Mouse (Mus musculus): Measurements from ENCODE around the gene Acox1.

Gene Acox1

DNA sequence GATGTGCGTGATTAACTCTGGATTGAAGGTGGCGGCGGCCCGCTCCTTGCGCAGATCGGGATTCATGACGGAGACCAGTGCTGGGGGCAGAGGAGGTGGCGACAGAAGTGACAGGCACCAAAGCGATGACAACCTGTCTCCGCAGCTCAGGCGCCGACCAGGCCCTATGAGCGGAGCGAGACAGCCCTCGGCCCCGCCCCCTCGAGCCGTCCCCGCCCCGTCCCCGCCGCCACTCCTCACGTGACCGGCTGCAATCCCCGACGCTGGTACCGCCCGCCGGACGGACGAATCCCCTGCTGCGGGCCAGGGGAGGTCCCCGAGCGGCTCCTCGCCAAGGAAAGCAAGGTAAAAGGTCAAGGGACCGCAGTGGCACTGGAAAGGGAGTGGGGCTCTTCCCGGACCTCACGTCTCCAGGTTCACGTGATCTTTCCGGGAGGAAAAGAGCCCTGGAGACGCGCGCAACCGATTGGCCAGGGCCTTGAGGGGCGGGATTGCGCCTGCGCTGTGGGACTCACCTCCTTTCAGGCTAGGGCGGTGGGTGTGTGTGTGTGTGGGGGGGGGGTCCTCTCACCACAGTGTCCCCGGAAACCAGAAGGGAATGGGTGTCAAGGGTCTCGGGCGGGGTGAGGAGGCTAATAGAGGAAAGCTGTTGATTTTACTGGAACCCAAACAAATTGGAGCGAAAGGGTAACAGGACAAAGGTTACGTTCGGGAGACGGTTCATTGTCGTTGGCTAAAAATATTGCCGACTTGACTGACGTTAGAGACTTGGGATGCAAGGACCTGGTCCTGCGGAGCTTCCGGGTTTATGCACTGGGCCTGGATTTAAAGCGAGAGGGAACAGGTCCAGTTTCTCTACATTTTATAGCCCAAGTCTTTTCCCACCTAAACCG lies at the start of gene Acox1, which contains the start of gene Ten1:
Gene Acox1, minus strand, starts transcription at position 407 of the 893 bp plus-strand sequence.
Gene Ten1, plus strand, starts transcription at position 217 of the 893 bp plus-strand sequence.
- peak; percentile 93 for DNase-seq (ENCODE audit: low read depth, low spot score)

DNA sequence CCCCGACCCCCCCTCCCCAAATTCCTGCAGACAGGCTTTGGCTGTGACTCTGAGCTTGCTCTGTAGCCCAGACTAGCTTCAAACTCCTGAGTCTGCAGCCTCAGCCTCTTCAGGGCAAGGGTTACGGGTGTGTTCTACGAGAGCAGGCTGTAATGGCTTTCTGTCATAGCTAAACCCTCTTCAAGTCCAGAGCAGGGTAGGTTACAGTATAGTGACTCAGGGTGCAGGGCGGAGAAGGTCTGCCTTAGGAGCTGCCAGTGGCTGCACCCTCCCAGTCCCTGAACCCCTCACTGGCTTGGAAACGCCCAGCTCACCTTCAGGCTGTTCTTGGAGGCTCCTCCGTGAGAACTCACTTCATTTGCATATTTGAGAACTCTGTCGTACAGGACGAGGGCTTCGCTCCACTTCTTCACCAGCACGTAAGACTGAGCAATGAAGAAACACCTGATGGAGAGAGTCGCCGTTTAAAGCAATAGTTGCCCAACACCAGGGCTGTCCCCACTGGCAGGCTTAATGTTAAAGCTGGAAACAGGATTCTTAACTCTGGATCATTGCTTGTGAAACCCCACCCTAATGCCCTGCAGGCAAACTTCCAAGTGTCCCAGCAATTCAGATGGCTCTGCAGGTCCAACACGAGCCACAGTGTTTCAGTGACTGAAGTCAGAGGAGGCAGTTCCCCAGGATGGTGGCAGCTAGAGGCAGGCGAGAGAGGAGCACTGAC lies 48.8 kb upstream of the Acox1 start:
- DNase-seq (ENCODE audit: low read depth, low spot score): no peak

DNA sequence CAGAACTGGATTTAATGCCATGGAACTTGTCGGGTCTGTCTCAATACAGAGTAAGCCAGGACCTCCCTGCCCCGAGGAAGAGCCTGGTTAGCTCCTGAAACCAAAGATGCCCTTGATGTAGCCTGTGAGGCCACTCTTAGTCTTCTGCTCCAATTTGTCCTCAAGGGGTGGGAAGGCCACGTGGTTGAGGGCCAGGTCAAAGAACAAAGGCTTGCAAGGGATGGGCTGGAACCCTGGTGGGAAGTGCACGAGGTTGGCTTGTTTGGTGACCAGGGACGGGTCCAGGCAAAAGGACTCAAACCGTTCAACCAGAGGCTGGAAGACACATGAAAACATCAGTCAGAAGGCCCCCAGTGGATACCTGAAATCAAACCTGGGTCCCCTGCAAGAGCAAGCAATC lies 46.8 kb upstream of the Acox1 start:
- no peak for DNase-seq (ENCODE audit: low read depth, low spot score)

DNA sequence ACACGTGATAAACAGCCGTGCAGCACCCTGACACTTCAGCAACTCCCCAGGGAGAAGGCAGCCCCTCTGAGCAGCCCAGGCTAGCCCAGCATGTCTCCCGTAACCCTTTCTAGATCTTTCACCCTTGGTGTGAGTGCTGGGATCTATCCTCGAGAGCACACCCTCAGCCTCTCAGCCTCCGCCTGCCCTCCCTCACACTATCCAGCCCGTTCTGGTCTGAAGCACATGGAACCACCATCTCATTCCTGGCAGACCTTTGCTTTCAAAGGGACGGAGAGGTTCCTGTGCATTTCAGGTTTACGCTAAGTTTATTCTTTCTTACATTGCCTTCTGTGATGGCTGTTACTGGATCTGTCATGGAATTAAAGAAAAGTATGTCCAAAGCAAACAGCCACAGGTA lies 45.7 kb upstream of the Acox1 start:
- no peak for DNase-seq (ENCODE audit: low read depth, low spot score)

DNA sequence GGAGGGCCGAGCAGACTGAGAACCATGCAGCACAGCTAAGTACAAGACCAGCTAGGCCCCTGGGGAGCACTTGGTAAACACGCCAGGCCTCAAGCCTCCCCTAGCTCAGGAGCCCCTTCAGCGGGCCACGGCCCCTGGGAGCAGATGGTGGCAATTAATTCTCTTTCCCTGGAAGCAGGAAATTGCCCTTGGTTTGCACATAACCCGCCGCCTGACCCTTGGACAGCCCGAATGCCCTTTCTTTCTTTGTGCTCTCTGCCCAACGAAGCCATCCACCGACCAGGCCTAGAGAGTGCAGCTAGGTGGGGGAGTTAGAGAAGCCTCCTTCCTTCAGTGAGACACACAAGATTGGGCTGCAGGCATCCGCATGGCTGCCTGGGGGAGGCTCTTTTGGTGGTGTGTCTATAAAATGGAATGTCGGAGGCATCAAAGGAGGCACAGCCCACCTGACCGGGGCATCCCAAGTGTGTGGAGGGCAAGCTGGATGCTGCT lies 42.9 kb upstream of the Acox1 start:
- DNase-seq (ENCODE audit: low read depth, low spot score): no peak

DNA sequence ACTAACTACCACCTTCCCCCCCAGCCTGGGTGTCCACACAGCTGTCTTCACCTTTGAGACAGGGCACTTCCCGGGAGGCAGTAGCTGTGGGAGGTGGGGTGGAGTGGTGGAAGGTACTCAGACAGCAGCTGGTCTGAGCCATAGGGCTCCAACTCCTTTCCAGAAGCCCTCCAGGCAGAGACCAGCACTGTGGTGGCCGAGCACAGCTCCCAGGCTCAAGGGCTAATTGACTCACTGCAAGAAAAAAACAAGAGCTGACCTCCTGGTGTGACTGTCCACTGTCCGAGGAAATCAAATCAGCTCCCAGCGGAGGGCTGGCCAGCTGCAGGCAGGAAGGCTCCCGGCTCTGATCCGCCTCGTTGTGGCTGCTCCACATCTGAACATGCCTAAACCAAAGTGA lies 41.0 kb upstream of the Acox1 start:
- DNase-seq (ENCODE audit: low read depth, low spot score): no peak

DNA sequence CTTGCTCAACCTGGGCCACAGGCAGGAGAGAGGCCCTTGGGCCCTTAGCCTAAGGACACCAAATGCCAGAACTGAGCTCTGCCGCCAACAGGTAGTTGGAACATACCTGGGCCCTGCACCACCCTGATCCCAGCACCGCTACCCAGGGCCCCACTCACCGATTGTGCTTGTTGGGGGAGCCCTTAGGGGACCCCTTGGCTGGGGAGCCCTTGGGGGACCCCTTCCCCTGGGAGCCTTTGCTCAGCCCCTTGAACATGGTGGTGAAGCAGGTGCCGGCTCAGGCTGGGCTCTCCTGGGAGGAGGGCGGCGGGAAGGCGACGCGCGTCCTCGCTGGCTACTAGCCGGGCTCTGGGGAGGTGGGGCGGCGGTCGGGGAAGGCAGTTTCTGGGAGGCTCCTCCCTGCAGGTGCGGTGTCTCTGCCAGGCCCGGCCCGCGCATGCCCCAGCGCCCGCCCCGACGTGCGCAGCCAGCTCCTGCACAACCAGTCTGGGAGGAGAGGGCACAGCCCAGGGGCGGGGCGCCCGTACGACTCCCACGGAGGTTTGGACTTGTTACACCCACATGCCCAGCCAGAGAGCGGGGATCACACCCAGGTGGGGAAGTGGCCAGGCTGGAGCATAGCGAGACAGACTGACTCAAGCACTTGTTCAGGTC lies 39.0 kb upstream of the Acox1 start, which contains the start of gene Evpl:
Gene Evpl, minus strand, starts transcription at position 336 of the 654 bp plus-strand sequence.
- peak; percentile 77 for DNase-seq (ENCODE audit: low read depth, low spot score)

DNA sequence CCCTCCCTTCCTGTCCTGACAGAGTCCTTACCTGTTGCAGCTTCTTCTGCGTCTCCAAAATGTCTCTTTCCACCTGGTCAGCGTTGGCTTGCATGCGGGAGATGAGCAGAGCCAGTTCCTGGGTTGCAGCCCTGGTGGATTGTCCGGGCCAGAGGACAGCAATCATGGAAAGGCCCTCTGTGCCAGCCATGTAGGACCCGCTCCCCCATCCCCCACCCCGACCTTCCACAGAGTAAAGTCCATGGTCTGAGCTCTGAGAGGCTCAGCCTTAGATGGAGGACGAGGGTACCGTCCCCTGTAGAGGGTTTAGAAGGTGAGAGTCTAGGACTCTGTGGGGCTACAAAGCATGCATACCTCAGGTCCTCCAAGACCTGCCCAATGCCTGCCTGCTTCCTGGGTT lies 36.1 kb upstream of the Acox1 start:
- DNase-seq (ENCODE audit: low read depth, low spot score): no peak

DNA sequence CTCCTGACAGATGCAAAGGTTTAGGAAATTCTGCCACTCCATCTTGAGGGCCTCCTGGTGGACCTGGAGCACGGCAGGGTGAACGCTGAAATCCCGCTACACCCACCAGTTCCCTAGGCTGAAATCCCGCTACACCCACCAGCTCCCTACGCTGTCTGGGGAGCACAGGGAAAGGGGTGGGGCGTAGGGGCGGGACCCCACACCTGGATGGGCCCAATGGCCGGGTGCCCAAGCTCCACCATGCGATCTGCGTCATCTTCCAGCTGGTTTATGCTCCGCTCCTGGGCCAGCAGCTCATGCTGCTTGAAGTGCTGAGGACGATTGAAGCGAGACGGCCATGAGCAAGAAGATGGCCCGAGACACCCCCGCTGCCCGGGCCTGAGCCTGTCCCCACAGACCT lies 33.6 kb upstream of the Acox1 start:
- no peak for DNase-seq (ENCODE audit: low read depth, low spot score)

DNA sequence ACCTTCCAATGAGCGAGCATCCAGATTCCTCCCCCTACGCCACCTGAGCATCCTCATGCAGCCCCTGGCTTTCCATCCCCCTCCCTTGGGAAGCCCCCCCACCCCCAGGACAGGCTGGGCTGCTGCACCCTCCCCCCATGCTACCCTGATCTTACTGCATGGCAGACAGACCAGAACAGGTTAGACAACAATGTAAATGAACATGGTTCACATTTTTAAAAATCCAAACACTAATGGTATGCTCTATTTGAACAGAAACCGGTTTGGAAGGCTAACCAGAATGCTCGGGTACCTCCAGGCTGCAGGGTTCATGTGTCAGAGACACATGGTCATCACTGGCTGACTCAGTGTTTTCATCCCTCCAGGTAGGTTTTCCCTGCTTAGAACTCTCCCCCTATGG lies 29.9 kb upstream of the Acox1 start:
- DNase-seq (ENCODE audit: low read depth, low spot score): no peak

DNA sequence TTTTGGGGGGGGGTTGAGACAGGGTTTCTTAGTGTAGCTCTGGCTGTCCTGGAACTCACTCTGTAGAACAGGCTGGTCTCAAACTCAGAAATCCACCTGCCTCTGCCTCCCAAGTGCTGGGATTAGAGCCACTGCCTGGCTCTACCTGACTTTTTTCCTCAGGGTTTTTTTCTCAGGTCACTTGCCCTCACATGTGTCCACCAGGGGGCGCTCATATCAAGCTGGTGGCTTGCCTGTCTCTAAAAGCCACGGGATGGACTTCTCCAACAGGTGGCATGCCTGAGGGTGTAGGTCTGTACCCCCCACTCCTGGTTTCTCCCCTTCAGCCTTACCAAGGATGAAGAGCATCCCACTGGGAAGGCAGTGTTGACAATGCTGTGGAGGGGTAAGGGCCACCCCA lies 27.6 kb upstream of the Acox1 start:
- peak; percentile 80 for DNase-seq (ENCODE audit: low read depth, low spot score)

DNA sequence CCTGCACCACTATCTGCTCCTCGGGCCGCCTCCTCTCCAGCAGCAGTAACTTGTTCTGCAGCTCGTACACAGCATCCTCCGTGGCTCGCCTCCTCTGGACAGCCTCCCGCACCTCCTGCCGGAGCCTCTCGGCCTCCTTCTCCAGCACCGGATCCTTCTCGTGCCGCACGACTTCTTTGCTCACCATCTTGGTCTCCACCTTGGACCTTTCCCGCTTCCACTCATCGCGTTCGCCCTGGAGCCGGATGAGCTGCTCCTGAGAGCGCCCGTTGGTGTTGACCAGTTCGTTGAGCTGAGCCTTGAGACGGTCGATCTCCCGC lies 23.9 kb upstream of the Acox1 start:
- DNase-seq (ENCODE audit: low read depth, low spot score): no peak

DNA sequence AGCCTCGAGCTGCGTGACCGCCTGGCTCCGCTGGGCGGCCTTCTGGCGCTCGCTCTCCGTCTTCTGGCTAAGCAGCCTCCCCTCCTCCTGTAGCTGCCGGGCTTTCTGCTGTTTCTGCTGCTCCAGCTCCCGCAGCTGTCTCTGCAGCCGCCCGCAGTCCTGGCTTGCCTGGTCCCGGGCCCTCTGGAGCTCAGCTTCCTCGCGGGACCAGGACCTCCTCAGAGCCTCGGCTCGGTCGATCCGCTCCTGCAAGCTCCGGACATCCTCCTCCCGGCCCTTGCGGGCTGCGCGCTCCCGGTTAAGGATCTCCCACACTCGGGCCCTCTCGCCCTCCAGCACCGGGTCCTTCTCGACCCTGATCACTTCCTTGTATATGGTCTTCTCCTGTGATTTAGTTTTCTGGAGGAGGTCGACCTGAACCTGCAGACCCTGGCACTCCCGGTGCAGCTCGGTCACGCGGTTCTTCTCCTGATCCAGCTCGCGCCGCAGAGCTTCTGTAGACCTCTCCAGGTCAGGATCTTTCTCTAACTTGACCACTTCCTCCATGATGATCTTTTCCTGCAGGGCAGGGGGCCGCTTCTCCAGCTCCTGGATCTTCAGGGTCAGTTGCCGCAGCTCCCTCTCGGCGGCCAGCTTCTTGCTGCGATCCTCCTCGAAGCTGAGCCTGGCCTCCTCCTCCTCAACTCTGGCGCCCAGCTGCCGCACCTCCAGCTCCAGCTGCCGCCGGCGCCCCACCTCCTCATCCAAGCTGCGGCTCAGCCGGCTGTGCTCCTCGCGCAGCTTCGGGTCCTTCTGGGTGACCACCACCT lies 23.3 kb upstream of the Acox1 start:
- DNase-seq (ENCODE audit: low read depth, low spot score): no peak

DNA sequence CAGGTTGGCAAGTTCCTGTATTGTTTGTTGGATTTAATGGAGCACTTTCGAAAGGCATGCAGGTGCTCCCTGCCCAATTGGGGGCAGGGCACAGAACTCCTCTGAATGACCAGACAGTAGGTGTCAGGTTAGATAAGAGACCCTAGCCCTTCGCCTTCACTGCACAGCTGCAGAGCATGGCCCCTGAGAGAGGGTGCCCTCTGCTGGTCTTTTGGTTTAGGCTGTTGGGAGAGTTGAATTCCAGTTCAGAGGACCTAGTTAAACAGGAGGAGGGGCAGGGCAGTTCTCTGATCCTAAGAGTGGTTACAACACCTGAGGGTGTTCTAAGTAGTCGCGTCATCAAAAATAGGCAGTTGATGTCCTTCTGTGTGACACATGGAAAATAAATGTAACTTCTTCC lies 21.0 kb upstream of the Acox1 start:
- peak; percentile 64 for DNase-seq (ENCODE audit: low read depth, low spot score)

DNA sequence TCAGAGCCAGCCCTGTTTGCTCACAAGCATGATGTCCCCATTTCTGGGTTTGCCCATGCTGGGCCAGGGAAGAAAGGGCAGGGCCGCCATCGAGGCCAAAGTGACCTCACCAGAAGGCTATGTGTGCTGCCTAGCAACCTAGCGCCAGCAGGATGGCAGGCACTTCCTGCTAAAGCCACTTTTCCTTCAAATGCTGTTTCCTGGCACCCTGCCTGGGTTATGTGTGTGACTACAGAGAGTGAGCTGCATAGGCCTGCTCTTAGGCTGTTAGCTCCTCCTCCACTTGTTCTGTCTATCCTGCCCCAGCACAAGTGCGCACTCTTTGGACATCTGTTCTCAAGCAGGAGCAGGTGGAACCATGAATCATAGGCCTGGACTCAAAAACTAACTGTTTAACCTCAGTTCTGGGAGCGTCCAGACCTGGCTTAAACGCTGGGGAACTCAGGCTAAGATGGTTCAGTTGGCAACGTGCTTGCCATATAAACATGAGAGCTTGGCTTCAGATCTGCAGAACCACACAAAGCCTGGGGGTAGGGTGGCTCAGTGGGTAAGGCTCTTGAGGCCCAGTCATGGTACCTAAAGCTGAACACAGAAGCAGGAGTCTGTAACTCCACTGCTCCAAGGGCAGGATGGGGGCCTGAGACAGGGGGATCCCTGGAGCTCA lies 20.0 kb upstream of the Acox1 start:
- DNase-seq (ENCODE audit: low read depth, low spot score): peak; percentile 47

DNA sequence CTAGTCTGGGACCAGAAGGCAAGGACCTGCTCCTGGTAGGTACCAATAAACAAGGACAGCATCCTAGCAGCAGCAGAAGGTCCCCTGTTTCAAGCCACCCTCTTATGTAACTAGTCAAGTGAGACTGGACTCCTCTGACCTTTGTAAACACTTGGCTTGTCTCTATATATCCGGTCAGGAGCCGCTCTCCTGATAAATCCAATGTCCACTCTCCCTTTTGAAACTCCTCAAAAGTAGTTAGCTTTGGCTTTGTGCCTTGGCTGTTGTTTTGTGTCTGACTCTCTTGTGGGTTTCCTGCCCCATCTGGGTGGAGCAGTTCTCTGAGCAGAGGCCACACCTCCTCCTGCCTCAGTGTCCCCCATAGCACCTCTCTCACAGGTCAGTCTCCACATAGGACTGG lies 19.4 kb upstream of the Acox1 start:
- DNase-seq (ENCODE audit: low read depth, low spot score): no peak

DNA sequence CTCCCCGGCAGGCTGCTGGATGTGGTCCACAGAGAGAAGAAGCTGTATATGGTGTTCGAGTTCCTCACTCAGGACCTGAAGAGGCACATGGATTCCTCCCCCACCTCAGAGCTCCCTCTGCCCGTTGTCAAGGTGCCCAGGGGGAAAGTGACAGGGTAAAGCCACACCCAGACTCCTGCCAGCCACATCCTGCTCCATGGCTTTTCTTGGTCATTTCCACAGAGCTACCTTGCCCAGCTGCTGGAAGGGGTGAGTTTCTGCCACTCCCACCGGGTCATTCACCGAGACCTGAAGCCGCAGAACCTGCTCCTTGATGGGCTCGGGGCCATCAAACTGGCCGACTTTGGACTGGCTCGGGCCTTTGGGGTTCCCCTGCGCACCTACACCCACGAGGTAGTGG lies 17.7 kb upstream of the Acox1 start:
- DNase-seq (ENCODE audit: low read depth, low spot score): no peak

DNA sequence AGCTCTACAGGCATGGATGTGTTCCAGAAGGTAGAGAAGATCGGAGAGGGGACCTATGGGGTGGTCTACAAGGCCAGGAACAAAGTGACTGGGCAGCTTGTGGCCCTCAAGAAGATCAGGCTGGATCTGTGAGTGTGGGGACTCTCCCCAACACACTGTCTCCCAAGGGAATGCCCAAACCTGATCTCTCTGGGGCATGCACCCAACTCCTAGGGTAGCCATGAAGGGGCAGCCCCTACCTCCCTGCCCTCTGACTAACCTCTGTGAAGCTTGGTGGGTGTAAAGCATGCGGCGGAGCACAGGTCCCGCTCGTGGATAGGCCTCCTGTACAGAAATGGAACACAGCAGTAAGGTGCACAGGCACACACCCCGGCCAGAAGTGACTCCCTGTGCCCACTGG lies 17.1 kb upstream of the Acox1 start:
- no peak for DNase-seq (ENCODE audit: low read depth, low spot score)

DNA sequence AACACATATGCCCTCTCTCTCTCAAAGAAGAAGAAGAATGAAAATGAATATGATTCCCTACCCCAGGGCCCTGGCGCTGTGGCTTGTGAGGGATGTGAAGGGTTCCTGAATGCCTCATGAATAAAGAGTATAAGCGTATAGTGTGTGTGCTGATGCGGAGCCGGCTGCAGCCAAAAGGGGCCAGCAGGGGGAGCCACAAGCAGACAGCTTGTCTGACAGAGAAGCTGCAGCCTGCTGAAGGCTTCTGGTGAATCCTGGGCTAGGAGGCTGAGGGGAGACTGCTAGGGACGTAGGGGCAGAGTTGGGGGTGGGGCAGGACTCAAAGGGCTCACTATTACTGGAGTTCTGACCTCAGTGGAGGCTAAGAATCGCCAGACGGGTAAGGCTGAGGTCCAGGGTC lies 16.3 kb upstream of the Acox1 start:
- no peak for DNase-seq (ENCODE audit: low read depth, low spot score)

DNA sequence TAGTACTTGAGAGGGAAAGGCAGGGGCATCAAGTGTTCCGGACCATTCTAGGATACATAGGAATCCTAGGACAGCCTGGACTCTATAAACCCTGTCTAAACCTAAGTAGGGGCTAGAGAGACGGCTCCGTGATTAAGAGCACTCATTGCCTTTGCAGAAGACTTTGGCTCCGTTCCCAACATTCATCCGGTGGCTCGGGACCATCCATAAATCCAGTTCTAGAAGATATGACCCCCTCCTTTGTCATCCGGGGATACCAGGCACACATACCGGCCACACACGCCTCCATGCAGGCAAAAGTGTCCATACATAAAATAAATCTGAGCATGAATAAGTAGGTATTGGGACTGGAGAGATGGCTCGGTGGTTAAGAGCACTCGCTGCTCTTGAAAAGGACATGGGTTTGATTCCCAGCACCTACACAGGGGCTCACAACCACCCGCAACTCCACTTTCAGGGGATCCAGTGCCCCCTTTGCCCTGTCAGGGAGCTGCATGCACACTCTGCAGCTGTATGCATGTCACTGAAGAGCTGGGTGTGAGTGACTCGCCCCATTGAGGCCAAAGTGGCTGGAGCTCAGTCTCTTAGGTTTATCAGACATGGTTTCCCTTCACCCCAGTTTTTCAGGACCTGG lies 15.1 kb upstream of the Acox1 start:
- DNase-seq (ENCODE audit: low read depth, low spot score): no peak

All from CD4-positive helper T cell, adult 2 months (primary cell).